Mouse (Mus musculus): ENCODE results near the gene Kctd20.
A peak's percentile ranks its signal among the peaks of the same experiment; 100 is the strongest.

The Kctd20 gene

DNA sequence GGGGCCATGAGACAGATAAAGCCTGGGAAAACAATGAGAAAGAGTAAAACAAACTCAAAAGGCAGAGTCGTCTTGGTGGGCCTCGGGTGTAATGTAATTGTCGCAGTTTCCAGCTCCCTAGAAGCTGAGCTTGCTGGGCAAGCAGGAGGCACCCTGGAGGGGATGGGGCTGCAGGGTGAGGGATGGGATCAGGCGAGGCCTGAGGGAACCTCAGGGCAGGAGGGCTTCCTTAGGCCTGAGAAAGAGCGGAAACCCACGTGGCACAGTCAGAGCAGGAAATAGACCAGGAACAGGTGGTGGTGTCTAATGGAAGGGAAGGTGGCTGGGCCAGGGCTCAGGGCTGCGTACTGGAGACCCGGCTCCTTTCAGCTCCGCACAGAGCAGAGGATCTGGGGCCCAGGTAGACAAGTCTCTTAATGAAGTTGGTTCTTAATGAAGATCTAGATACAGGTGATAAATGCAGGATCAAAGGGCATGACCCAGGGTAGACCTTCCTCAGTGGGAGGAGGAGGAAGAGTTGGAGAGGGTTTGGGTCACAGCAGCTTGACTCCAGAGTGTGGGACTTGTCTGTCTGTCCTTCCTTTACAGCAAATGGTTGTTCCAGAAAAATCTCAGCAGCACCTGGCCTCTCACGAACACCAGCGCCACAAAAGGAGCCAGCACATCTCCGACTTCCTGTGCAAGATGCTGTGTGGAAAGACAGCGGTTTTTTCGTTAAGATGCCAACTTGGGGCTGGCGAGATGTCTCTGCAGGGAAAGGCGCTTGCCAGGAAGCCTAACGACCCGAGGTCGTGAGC lies 17.4 kb upstream of the Kctd20 start:
- no peak for DNase-seq

DNA sequence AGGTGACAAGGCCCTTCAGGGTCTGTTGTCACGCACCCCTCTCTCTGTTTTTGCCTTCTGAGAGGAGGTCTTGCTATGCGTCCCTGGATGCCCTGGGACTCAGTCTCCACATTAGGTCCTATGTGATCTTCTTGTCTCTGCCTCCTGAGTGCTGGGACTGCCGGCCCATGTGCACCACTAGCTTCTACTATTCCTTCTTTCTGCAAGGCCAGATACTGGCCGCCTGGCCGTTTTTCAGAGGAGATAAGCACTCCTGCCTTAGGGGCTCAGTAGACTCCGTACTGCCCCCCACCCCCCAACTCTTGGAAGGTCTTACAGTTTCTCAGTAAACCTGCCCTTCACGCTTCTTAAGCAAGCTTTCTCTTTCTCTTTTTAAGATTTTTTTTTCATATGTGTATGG lies 15.6 kb upstream of the Kctd20 start:
- DNase-seq = no peak

DNA sequence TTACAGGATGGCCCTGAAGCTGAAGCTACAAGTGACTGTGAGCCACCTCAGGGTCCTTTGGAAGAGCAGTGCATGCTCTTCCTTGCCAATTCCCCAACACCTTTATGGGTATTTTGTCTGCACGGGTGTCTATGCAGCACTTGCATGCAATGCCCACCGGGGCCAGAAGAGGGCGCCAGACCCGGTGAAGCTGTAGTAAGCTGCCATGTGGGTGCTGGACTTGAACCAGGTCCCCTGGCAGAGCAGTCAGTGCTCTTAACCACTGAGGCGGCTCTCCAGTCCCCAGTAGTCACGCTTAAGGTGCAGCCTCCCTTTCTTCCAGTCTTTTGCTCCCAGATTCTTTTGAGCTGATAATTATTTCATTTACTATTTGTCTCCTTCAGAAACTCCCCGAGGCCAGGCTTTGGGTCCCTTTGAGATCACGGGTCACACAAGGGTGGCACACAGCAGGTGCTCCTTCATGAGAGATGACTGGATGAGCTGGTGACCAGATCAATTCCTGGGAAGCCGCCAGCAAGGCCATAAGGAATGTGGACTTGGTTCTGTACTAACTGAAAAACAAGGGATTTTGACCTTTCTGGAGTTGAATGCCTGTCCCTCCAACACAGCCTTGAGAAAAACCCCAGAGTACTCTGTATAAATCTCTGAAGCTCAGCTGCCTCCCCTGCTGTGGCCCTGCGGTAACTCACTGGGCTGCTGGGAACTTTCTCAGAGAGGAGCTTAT lies 15.0 kb upstream of the Kctd20 start:
- peak; percentile 57 for DNase-seq

DNA sequence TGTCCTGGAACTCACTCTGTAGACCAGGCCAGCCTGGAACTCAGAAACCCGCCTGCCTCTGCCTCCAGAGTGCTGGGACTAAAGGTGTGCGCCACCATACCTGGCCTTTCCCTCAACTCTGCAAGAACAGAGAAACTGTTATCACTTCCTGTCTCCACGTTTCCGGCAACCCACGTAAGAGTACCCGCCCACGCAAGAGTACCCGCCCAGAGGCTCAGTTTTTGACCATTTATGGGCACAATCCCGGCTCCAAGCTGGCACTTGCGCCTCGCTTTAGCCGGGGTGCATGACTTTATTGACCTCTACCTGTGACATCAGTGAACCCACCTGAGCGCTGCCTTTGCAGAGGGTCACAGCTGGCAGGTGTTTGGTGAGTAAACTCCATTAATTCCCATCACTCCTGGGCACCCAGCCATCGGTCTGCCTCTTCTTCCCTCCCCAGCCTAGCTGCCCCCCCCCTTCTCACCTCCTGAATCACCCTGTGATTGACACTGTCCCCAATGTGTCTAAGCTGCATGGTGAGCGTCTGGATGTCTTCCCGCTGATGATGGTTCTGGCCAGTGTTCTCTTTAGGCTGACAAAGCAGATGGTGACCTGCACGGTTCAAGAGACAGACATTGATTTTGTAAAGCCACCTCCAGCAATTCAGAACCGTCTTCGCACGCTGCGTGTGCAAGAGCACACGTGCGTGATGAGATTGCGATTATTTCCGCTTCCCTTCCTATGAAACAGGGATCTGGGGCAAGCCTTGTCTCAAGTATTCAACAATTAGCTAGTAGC lies 10.8 kb upstream of the Kctd20 start:
- no peak for DNase-seq

DNA sequence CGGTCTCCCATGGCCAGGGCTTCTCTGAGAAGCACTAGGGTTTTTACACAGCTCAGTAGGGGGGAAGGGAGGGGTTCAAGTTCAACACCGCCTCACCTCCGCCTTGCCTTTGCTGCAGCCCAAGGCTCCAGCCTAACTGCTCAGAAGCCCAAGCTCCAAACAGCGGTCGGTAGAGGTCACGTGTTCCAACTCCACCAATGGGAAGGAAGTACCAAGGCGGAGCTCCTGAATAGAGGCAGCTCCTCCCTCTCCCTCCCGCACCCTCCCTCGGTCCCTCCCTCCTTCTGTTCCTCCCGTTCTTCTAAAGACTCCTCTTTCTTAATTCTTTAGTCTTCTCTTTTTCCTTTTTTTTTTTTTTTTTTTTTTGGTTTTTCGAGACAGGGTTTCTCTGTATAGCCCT lies 9.6 kb upstream of the Kctd20 start:
- DNase-seq = no peak

DNA sequence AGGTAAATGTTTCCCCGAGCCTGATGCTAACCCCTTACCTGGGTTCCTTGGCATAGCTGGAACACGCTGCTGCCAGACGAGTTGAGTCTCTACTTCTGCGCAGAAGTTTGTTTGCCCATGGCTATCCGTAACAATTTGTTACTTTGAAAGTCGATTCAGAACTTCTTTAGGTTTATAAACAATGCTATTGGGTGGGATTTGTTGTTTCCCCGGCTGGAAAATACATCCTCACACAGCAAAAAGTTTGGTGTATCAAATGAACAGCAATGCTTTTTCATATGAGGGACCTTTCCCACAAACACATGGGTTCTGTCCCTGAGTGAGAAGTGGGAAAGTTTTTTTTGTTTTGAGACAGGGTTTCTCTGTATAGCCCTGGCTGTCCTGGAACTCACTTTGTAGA lies 8.0 kb upstream of the Kctd20 start, which contains the start of gene Pxt1:
Gene Pxt1 (minus strand): TSS at position 101 of the 400 bp plus-strand sequence.
- DNase-seq = no peak

DNA sequence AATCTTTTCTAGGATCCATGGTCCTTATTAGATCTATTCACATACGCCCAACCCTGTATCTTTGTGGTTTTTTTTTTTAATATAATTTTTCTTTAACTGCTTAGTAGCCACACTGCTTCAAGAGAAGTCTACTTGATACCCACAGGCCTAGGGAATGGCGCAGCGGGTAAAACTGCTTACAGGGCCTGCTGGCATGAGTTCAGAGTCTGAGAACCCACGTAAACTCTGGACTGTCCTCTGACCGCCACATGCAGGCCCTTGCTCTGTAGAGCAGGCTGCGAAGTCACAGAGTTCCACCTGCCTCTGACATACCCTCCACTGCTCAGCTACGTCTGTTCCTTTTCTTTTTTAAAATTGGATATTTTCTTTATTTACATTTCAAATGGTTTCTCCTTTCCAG lies 7.3 kb upstream of the Kctd20 start:
- DNase-seq = no peak

DNA sequence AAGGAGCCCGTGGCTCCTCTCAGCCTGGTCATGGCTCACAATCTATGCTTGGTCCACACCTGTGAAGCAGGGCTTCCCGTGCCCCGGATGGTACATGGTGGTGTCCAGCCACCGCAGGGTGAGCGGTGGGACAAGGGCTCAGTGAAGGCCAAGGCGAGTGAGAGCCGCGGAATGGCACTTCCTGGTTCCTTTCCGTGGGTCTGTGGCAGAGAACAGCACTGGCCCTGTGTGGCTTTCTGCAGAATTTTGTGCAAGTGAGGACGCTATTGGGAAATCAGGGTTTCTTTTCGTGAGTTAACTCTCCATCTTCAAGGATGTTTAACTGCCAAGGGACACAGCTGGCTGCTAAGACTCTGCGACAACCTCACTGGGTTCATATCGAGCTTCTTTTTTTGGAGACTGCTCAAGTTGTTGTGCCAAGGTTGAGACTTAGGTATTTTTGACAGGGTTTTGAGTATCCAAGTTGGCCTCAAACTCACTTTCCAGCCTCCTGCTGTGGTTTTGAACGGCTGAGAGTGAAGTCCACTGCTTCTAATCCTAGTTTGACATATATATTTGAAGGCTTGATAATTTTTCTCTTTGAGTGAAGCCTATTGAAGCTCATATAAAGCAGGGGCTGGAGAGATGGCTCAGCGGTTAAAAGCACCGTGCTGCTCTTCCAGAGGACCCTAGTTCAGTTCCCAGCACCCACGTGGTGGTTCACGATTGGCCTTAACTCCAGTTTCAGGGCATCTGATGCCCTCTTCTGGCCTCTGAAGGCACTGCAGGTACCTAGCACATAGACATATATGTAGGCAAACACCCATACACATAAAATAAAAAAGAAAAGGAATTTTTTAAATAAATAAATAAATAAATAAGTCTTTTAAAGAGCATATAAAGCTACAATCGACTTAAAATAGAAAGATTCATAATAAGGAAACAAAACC lies 4.5 kb upstream of the Kctd20 start:
- no peak for DNase-seq

DNA sequence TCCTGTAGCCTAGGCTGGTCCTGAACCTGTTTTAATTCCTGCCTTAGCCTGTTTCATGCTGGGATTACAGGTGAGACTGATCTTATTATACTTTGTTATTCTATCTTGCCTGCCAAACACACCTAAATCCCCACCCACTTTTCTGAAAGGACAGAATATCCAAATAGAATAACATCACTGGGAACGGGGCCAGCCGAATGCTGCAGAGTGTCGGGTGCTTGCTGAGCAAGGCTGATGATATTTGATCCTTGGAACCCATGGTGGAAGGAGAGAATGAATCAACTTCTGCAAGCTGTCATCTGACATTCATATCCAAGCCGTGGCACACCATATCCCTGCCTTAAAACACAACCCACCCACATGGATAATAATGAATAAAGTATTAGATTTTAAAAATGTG lies 3.1 kb upstream of the Kctd20 start:
- DNase-seq = no peak

DNA sequence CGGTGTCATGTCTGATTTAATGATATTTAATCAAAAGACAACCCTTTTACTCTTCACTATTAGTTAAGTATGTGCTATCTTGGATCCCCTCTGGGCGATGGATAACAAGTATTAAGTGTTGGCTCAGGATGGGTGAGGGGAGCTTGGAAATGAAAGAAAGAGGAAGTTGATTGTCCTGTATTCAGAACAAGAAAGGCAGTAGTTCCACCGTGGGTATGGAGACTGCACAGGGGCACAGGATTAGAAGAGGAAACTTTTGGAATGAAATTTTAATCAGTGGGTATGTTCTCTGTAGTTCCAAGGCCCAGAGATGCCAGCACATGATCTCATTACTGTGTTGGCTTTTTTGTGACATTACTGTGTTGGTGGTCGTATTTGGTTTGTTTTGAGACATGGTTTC lies 999 bp upstream of the Kctd20 start:
- no peak for DNase-seq

DNA sequence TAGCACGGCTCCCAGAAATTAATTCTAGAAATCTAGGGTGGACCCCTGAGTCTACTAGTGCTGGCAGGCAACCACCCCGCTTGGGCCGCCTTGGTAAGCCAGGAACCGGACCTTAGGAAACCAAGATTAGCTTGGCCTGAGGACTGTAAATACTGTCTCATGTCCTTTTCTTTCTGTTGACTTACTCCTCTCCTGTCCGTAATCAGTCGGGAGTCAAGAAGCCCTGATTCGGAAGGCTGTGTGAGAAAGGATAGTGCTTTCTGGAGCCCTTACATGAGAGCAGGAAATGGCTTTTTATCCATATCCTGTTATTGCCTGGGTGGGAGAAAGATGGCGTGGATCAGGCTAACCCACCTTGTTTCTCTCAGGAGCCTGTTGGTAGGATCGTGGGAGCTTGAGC lies 1.5 kb downstream of the Kctd20 start:
- no peak for DNase-seq

DNA sequence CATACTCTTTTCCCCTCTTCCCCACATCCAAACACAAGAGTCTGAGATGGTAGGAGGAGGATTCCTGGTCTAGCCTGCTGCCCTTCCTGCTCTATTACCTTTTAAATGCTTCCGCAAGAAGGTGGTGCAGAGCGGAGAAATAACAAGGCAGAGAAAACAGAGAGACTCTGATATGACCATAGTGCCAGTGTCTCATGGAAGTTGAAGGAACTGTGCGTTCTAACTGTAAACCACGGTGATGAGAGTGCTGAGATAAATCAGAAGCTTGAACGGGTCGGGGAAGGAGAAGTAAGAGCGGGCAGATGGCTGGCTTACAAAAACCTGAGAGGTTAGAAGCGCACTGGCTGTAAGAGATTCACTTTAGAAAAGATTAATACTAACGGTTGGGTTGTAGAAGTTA lies 2.7 kb downstream of the Kctd20 start:
- no peak for DNase-seq

DNA sequence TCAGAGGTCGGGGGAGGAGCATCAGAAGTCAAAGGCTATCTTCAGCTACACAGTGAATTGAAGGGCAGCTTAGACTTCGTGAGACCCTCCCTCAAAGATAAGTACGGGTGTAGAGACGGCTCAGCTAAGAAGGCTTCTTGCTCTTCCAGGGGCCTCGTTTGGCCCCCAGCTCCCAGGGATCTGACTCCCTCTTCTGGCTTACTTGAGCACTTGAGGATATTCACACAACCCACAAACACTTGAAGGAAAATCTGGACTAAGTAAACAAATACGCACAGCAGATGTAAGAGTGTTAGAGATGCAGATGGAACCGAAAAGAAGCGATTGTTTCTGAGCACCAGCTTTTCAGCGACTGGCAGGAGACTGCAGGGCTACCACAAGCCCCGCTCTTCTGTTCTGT lies 8.8 kb downstream of the Kctd20 start:
- DNase-seq = no peak

DNA sequence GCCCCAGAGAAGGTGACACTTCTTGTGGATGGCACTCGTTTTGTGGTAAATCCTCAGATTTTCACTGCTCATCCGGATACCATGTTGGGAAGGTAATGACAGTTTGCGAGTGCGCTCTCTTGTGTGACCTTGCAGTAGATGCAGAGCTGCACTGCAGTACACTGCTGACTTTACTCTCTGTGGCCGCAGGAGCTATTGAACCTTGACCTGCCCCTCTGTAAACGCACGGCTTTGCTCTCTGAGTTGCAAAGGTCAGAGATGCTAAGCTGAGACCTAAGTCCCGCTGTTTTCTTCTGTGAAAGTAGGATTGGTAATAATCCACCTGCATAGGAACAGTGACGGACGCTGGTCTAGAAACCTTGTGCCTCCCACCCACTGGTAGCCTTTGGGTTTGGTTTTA lies 9.8 kb downstream of the Kctd20 start:
- DNase-seq = no peak

DNA sequence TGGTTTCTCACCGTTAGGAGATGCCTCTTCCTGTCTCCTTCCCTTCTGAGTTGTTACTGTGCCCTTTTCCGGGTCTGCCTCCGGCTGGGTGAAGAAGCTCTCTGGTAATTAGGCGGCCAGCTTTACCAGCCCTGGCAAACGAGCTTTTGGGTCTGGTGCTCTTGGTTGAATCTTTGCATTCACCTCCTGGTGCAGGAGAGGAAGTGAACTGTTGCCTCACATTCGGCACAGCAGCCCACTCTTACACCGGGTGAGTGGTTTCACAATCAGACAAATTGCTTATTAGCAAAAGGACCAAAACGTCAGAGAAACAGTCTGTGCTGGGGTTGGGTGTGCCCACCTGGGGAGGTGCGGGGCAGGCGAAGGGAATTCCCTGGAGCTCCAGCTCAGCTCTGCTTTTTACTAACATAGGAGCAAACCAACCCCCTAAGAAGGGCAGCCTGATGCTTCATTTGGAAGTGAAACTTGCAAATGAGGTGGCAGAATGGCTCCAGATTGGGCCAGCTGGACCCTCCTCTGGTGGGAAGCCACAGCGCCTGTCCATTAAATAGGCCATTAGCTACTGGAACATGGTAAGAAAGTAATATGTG lies 15.4 kb downstream of the Kctd20 start:
- DNase-seq = no peak

DNA sequence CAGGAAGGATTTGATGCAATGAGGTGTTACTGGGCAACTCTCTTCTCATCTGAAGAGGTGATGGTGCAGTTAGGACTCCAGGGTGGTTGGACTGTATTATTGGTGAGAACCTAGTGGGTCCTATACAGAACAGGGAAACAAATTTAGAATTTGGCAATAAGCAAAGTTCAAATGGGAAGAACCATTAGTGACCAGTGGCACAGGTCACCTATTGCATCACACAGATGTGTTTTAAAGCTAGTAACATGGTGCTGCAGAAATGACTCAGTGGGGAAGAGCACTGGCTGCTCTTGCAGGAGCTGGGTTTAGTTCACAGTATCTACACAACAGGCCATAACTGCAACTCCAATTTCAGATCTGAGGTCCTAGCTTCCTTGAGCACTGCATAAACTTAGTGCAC lies 18.4 kb downstream of the Kctd20 start:
- DNase-seq = no peak

DNA sequence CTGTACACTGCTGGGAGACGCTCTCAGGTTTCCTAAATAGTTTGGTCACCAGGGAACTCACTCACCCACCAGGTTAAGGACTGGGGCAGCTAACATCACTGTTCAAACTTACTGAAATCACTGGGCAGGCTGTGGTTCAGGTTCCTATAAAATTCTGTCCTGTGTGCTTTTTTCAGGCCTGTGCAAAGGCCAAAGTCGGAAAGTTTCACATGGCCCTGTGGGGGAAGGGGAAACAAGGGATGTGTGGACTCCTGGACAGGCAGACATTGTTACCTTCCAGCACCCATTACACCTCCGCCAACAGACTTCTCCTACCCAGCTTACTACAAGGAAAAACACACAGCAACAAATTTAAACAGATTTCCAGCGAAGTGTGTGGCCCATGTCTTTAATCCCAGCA lies 27.3 kb downstream of the Kctd20 start:
- no peak for DNase-seq

DNA sequence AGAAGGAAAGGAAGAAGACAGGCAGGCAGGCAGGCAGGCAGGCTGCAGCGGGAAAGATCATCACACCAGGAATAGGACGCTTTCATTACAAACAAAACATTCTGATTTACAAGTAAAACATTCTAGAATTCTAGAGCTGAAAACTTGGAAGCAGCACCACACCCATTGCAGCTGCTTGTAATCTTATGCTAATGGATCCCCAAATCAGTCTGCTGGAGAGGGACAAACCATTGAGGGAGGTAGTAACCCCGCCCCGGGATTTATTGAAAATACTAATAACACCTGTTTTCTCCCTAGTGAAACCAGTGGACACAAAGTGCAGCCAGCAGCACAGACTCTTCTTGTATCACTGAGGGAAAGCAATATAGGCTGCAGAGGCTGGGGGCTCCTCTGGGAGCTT lies 29.3 kb downstream of the Kctd20 start:
- no peak for DNase-seq

DNA sequence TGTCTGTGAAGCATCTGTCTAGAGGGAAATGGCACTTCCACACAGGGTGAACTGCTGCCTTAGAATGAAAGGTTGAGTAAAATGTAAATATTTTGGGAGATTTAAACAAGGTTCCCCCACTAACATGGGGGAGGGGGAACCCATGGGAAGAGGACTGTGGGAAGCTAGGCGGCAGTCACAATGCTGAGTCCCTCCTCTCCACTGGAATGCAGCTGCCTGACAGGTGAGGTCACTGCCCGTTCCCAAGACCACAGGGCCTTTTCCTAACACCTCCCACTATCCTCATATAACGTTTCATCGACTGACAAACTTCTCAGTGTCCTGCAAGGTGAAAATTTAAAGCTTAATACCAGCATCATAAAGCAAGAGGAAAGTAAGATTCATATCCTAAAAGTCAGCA lies 30.8 kb downstream of the Kctd20 start:
- DNase-seq = no peak

DNA sequence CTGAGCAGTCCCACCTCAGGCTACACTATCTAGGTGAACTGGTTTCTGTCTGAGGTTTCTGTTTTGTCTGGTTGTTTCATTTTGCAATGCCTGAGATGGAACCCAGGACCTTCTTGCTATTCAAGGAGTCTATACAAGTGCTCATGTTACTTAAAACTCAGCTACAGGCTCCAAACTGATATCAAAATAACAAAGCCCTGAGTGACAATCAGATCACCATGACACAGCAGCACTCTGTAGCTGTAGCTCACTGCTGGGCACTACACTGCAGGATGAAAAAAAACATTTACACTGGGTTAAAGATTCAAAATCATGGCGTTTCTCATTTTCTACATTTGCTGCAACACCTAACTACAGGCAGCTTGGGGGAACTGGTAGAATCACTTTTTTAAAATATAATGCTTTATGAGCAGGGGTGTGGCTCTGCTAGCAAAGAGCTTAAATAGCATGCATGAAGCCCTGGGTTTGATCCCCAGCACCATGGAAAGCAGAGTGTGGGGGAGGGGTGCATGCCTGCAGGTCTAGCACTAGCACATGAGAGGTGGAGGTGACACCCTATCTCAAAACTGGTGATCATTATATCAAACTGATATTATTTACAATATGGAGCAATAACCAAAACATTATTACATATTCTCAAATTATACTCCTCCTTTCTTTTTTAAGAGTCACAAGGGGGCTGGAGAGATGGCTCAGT lies 33.1 kb downstream of the Kctd20 start:
- no peak for DNase-seq

DNA sequence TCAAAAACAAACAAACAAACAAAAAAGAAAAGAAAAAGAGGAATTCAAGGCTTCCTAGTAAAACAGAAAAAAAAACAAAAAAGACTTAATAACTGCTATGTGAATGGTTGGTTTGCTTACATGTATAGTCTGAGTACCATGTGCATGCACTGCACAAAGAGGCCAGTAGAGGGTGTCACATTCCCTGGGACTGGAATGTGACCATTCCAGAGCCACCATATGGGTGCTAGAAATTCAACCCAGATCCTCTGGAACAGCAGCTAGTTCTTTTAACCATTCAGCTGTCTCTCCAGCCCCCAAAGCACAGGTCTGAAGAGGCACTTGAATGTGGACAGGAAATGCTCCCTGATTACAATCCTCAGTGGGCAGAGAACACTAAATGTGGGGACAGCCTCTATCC lies 35.1 kb downstream of the Kctd20 start:
- no peak for DNase-seq

DNA sequence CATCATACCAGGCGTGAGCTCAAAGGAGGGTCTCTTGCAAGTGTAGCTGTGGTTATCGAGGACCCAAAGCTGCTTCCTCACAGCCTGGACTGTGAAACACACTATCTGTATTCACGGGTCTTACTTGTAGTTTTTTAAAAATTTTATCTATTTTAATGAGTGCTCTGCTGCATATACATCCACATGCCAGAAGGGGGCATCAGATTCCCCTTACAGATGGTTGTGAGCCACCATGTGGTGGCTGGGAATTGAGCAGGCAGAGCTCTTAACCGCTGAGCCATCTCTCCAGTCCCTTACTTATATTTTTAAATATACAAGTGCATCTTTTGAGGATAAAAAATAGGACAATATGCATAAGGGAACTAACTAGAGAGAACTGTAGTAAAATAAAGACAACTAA lies 36.0 kb downstream of the Kctd20 start:
- DNase-seq = no peak
